Mouse (Mus musculus): ENCODE data around the gene Ust. TPM values are rescaled to one million over a fixed set of nuclear protein-coding genes. Genes with fewer than 3 reads are reported as not detected.

Ust gene
- total RNA-seq, 2 experiments from 2014 or later, result 26.2 to 33.5 TPM

DNA sequence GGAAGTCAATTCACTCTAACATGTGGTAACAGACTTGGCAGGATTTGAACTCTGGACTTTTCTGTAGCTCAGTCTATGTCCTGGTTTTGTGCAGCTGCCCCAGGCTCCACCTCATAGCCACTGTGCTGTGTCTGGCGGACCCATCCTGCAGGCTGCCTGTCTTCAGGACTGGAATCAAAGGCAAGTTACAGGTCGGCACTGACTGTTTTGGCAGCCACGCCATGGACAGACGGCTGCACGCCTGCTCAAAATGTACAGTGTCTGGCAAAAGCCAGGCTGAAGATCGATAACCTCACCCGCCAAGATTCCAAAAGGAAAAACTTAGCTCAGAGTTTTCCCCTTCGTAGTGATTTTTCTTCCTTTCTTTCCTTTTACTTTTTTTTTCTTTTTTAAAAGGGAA is 318.8 kb downstream of the Ust start:
- intact Hi-C loops (cut with DNase I), result loop anchor here (5.0 to 10.0 kb wide), 2 partner anchors 37 to 385 kb away; no protein-coding TSS in a partner anchor
- DNase-seq (ENCODE audit: low spot score in 2 of 2), result no peak

DNA sequence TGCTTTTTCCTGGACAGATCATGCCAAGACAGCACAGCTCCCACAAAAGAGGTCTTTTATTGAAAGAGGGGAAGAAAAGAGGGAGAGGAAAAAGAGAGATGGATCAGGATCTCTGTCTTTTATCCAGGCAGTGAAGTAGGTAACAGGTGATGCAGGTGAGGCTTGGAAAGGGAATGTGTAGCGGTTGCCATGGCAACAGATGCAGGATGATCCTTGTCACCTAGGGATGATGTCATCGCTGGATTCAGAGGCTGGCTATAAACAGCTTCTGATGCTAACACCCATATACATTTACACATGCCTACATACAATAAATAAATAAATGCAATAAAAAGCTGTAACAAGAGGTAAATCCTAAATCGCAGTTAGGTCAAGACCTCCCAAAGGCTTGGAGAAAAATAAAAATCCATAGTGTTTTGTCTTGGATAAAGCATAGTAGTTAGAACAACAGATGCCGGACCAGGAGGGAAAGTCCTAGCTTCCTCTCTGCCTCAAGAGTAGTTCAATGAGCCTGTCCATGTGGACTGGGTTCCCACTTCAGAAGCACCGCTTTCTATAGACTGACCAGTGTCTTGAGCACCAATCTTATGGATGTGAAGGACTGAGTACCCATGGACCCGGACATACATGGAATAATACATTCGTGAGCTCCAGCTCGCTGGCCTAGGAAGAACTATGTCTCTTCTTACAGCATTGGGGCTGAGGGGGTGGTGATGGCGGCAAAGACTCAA is 319.4 kb downstream of the Ust start:
- DNase-seq (ENCODE audit: low spot score in 2 of 2), result peak in 1 of 2 experiments; percentile 28
- intact Hi-C loops (cut with DNase I), result loop anchor here (5.0 kb wide), 1 partner anchor 38 kb away; no protein-coding TSS in a partner anchor

DNA sequence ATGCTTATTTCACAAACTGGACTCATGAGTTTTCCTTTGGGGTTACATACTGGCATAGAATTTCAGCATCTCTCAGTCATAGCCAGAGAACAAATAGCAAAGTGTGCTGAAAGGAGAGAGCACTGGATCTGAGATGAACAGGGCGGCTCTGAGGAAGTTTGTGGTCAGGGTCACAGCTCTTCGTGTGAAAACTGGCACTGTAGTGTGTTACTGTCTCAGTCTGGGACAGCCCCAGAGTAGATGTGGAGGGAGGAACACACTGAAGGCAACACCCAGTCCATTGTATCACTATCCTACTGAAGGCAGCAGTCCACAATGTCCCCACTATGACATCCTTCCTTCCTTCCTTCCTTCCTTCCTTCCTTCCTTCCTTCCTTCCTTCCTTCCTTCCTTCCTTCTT is 321.0 kb downstream of the Ust start:
- DNase-seq (ENCODE audit: low spot score in 2 of 2), result no peak
- intact Hi-C loops (cut with DNase I), result loop anchor here (1.0 to 5.0 kb wide), 2 partner anchors 40 to 312 kb away; no protein-coding TSS in a partner anchor

DNA sequence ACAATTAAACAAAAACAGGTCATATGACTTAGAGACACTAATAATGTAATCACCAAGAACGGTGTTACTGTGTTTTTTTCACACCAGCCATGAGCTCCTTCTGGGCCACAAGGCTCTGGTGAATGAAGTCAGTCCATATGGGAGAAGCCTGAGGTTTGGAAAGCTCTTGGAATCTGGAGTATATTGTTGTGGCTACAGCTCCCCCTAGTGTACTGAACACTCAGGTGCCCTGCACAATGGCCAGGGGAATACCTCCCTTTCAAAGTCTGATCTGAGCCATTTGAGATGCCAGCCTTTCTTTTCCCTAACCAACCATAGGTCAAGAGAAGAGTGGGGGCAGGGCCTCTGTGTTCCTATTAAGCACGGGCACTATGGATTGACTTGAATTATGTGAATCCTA is 322.3 kb downstream of the Ust start:
- DNase-seq (ENCODE audit: low spot score in 2 of 2), result peak; percentile 84 to 91
- intact Hi-C loops (cut with DNase I), result loop anchor here (1.0 to 5.0 kb wide), 2 partner anchors 41 to 240 kb away; partner anchors contain the start of gene Tab2

DNA sequence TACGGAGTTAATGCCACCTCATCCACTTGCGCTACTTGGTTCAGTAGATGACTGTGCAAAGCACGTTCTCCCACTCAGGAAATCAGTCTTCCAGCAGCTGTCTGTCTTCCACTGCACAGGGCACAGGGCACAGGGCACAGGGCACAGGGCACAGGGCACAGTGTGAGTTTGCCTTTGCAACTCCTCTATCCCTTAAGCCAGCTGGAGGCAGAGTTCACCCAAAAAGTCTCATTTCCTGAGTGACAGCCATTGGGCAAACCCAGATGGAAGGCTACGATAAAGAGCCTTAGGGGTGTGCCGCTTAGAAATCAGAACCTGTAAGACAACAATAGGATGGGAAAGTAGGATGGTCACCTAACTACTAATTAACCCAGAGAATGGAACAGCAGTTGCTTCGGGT is 322.9 kb downstream of the Ust start:
- no peak for DNase-seq (ENCODE audit: low spot score in 2 of 2)
- intact Hi-C loops (cut with DNase I), result loop anchor here (1.0 to 5.0 kb wide), 2 partner anchors 42 to 239 kb away; partner anchors contain the start of gene Tab2

DNA sequence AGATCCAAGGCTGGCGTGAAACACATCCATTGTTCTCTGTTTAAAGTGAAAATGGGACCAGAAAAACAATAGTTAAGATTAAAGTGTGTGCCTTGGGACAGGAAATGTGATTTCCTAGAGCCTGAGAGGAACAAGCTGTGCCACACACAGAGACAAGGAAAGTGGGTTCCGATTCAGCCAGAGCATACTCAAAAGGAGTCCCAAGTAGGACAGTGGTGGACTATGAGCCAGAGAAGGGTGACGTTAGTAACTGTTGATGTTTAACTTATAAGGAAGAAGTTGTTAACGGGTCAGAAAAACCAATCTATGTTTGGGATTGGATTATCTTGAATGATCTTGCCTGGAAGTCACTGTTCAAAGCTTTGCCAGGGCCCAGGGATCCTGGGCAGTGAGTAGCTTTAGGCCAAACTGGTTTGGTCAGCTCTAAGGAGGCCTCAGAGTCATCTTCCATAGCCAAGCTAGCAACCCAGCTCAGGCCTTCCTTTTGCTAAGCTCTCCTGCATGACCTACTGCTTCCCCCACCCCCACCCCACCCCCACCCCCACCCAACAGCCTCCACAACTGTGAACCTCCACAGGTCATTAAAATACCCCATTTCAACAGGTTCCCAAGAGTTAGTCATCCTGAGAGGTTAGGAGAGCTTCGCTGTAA is 329.2 kb downstream of the Ust start:
- DNase-seq (ENCODE audit: low spot score in 2 of 2), result no peak
- intact Hi-C loops (cut with DNase I), result no loop called here

DNA sequence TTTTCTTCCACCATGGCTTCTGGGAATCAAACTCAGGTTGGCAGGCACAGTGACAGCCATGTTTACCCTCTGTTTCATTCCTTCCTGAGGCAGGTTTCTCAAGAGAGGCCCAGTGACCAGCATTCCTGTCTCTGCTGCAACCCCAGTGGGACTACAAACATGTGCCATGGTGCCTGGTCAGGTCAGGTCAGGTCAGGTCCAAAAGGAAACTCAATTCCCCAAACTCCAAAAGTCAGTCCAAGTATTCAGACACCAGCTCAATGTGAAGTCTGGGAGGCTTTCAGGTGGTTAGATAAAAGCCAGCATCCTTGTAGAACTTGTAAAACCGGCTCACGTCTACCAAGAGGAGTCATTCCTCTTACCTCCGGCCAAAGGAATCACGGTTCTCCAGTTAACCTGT is 333.0 kb downstream of the Ust start:
- intact Hi-C loops (cut with DNase I), result no loop called here
- DNase-seq (ENCODE audit: low spot score in 2 of 2), result no peak

DNA sequence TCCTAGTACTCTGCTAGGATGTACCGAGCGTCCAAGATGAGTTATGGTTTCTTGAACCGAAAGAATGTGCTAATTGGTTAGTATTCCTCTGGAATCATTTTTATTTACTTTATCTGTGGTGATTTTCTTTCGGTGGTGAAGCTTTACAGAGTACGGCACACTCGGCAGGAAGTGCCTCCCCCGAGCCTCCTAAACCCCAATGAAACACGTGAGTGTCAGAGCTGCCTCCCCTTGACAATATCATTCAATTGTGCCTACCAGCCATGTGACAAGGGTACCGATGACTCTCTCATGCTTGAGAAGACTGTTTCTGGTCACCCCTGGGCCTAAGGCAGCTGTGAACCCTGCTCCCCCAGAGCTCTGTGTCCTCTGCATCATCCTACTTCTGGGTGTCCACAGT is 333.9 kb downstream of the Ust start:
- intact Hi-C loops (cut with DNase I), result no loop called here
- no peak for DNase-seq (ENCODE audit: low spot score in 2 of 2)

DNA sequence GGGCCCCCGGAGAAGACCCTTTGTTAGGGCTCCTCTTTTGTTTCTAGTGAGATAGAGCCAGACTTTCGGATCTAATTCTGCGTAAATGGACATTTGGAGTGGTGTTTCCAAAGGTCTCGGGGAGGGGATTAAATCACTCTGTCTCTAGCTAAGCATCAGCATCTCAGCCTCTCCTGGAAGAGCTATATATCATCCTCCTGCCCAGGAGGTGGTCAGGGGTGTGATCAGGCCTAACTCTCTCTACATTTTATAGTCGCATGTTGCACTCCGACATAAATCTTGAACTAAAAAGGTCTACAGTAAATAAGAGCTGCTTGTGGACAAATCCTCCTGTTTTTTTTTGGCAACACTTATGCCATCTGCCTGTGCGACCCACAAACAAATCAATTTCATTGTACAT is 335.5 kb downstream of the Ust start:
- DNase-seq (ENCODE audit: low spot score in 2 of 2), result no peak
- intact Hi-C loops (cut with DNase I), result no loop called here

DNA sequence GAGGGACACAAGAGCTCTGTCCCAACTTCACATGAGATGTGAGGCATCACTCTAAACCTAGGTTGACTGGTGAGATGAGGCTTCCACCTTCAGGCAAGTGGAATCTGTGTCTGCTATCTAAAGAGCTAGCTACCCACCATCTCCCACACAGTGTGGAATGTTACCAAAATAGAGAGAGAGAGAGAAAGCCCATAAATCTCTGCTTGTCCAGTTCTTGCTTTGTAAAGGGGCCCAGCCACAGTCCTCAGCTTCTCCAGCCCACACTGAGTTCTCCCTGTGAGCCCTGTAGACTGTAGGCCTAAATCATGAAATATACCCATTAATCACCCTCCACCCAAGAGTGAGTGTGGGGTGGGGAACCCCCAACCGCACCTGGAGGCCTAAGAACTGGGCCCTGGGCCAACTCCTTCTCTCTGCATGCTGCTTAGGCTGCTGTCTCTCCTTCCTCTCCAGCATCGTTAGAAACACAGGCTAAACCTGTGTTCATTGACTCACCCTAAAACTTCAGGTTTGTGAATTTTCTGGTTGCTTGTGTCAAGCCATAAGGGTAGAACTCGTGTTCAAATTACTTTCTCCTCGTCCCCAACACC is 336.9 kb downstream of the Ust start:
- intact Hi-C loops (cut with DNase I), result no loop called here
- no peak for DNase-seq (ENCODE audit: low spot score in 2 of 2)

DNA sequence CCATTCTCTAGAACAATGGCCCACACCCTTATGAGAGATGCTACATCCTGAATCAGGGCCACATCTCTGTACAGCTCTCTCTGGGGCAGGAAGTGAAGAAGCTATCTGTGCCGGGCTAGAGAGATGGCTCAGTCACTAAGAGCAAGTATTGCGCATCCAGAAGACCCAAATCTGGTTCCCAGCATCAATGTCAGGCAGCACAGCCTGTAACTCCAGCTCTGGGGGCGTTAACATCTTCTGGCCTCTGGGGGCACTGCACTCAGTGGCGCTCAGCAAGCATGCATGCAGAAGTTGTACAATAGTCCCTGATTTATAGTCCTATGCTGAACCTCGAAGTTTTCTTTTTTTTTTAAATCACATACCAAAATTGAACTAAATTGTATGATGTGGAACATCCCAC is 341.0 kb downstream of the Ust start:
- intact Hi-C loops (cut with DNase I), result loop anchor here (5.0 kb wide), 1 partner anchor 35 kb away; no protein-coding TSS in a partner anchor
- DNase-seq (ENCODE audit: low spot score in 2 of 2), result no peak

DNA sequence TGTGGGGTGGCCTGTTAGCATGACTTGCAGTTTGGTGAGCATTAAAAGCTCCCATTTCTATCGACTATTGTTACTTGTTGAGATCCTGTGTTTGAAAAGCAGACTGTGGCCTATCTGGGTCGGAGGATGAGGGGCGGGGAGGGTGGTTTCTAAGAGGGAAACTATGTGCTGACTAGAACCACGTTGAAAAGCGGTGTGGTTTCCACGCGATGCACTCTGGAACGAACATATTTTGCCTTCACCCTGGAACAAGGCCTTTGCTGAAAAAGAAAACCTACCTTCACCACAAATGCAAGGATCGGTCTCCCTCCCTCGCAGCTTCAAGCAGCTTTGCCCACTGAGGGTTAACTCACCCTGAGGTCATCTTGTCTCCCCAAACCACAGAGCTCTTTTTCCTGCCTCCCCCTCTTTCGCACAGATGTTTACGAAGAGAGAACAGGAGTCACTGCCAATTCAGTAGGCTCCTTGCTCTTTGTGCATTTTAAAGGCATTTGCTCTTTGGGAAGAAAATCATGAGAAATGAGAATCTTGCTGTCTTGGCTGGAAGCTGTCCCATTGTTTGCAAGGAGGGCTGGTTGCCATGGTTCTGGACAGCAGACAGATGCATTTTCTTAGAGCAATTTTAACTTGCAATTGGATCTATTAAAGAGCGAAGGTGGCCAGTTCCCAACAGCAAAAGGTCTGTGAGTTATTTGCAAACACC is 342.1 kb downstream of the Ust start:
- peak; percentile 24 to 43 for DNase-seq (ENCODE audit: low spot score in 2 of 2)
- intact Hi-C loops (cut with DNase I), result loop anchor here (5.0 kb wide), 1 partner anchor 34 kb away; no protein-coding TSS in a partner anchor

DNA sequence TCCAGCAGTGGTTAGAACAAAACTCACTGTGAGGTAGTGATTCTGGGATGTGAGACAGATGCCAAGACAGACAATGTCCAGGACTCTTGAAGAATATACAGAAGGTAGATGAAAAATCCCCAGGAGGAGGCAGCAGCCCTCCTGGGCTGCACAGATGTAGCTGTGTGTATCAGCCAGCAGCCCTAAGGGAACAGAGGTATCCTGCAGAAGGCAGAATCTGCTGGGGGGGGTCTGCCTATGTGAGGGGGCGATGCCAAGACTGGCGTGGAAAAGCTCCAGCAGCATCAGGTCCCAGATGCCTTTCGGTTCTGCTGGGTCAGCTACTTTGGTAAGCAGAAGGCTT is 342.6 kb downstream of the Ust start:
- DNase-seq (ENCODE audit: low spot score in 2 of 2), result no peak
- intact Hi-C loops (cut with DNase I), result loop anchor here (5.0 kb wide), 1 partner anchor 34 kb away; no protein-coding TSS in a partner anchor

DNA sequence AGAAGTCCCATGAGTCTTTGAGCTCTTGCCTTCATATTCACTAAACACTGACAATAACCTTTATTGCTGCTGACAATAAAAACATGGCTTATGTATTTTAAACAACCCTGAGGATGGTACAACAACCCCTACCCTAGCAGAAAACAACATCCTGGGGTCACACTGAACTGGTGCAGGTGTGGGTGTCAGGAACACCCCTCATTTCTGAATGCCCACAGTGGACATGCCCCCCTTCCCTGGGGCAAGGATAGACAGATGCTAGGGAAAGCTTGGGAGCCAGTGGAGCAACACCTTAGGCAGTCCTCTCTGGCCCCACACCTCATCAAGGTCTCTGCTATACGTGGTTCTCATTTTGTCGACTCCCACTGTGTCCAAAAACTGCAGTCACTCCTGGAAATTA is 343.9 kb downstream of the Ust start:
- no peak for DNase-seq (ENCODE audit: low spot score in 2 of 2)

DNA sequence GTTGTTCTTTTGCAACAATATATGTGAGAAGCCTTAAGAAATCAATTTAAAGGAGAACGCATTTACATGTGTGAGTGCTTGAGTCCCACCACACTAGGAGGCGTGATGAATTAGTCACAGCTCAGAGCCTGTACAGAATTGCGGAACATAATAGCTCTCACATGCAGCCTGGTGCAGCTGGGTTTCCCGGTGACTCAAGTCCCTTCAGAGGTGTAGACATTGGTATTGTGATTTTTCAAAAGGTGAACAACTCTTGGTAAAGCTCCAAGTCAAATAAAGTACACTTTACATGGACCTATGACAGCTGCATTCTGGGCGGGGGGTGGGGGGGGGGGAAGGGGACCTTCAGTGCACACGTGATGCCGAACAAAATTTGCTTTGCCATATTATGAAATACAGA is 344.4 kb downstream of the Ust start:
- DNase-seq (ENCODE audit: low spot score in 2 of 2), result peak; percentile 44 to 62
- intact Hi-C loops (cut with DNase I), result no loop called here

More for the DNA sequence above, 343.9 kb downstream of the Ust start:
- intact Hi-C loops (cut with DNase I), result loop anchor here (5.0 kb wide), 1 partner anchor 32 kb away; no protein-coding TSS in a partner anchor

DNA sequence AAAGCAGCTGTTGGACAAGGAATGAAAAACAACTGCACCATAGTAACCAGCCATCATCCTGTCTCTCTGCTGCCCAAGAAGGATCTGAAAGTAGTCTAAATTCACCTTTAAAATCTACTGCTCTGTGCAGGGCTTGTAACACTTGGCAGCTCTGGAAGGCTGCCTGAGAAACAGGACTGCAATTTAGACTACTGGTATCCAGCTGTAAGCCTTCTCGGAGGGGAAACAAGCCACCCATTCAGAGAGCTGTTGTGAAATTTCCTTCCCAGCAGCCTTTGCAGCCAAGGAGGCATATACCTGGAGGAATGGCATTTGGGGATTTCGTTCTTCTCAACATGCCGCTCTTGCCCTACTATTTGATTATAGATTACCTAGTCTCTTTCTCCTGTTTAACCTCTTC is 345.6 kb downstream of the Ust start:
- no peak for DNase-seq (ENCODE audit: low spot score in 2 of 2)
- intact Hi-C loops (cut with DNase I), result no loop called here

DNA sequence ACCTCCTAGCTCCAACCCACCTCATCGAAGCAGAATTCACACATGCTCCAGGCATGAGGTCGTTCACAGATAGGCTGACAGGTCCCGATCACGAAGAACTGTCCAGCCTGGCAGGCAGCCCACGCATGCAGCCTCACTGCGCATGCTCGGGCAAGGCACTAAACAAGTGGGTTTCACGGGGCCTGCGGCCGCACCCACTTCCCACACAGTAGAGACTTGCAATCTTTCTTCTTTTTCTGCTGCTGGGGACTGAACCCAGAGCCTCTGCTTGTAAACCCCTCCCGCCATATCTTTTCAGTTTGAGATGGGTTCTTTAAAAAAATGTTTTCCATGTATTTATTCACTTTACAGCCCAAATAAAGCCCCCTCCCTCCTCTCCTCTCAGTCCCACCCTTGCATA is 347.1 kb downstream of the Ust start:
- no peak for DNase-seq (ENCODE audit: low spot score in 2 of 2)
- intact Hi-C loops (cut with DNase I), result no loop called here
